Mouse (Mus musculus) heart, postnatal 25 days (tissue): ENCODE measurements around the gene Recql5. TPM values are rescaled to one million over a fixed set of nuclear protein-coding genes. Genes with fewer than 3 reads are reported as not detected.
A peak's percentile ranks its signal among the peaks of the same experiment; 100 is the strongest.
"Not testable (repeated sequence)": the region's sequence is repeated elsewhere in the genome, so short reads cannot be mapped to it uniquely, and the experiment has no call there.

Experiments used
- DNase-seq: peaks from one replicate; pipeline ENCODE4 v3.0.0; 2022; ENCODE audit warnings: low spot score
- intact Hi-C: fragments of 180-260 bp; cut with DNase I; formaldehyde crosslinking; loops from one replicate; pipeline ENCODE4 v1.15.1; 2025
- total RNA-seq, 2 experiments: library from RNA; stranded (reverse); gene quantifications; 2 replicates each; pipeline ENCODE4 v1.2.3; 2021

Recql5 gene
- total RNA-seq, 2 experiments from 2014 or later, result 7.3 to 8.8 TPM

GRCm38 (mm10) chr11:115878071-115878470, 55.2 kb downstream of the Recql5 start:
- intact Hi-C loops, result no loop called here
- DNase-seq, result no peak

DNA sequence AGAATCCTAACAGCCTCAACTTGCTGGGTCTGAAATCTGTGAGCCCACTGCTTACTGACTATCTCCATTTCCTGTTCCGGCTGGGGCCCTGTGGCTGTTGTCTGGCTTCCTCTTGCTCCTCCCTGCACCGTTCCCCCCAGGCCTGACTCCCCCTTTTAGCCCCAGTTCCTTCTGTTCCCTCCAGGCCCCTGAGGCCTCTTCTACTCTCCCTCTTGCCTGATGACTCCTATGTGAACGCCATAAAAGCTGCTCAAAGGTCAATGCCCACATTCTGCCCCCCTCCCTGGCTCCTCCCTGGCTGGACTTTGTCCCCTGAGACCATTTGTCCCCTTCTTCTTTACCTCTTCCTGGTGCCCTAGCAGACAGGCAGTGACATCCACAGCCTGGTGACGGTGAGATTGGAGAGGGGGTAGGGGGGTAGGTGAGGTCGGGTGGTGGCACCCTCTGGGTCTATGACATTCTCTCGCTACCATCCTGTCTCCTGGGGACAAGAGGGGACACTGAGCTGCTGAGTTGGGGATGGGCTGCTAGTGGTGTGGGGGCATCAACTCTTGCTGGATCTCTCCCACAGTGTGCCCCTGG, 56.0 kb downstream of the Recql5 start:
- intact Hi-C loops, result no loop called here
- no peak for DNase-seq

- intact Hi-C loops, result no loop called here
- no peak for DNase-seq
These were observed 56.8 kb downstream of the Recql5 start for GRCm38 (mm10) chr11:115876438-115876837.

GRCm38 (mm10) chr11:115875935-115876334, 57.3 kb downstream of the Recql5 start:
- intact Hi-C loops, result no loop called here
- no peak for DNase-seq

DNA sequence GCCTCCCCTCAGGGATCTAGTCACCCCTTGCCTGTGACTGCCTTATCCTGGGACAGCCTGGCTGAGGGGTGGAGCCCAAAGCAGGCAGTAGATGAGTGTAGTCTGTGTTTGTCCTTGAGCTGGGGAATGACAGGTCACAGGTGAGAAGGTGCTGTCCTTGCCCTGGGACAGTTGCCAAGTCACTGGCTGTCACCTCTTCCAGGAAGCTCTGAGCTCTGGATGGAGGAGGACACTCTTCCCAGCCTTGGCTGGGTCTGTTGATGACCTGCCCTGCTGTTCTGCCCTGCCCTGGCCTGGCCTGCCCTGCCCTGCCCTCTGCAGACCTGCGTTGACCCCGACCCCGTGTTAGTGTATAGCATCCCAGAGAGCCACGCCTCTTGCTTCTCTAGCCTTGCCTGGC, 60.8 kb downstream of the Recql5 start:
- no peak for DNase-seq
- intact Hi-C loops, result no loop called here

DNA sequence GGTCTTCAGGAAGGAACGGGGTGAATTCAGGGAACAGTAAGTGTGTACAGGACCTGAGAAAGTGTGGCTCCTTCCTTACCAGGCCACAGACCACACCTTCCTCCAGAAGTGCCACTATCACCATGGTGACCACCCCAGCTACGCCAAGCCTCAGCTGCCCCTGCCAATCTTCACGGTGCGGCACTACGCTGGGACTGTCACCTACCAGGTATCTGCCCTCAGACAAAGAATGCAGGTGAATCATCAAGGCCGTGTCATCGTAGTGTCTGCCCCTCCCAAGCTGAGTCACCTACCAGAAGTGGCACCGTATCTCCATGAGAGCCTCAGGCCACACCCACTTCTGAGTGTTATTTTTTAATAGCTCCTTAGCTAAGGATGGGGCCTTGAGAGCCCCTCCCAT, 63.9 kb downstream of the Recql5 start:
- DNase-seq, result no peak
- intact Hi-C loops, result no loop called here

DNA sequence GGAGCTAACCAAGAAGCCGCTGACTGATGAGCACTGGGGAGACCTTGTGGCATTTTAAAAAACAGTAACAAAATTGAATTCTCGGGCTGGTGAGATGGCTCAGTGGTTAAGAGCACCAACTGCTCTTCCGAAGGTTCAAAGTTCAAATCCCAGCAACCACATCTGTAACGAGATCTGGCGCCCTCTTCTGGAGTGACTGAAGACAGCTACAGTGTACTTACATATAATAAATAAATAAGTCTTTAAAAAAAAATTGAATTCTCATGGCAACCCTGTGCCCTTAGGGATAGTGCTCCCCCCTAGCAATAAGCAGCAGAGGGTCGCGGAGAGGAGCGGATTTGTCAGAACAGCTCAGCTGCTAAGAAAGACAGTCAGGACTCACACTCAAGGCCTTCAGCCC, 69.4 kb downstream of the Recql5 start:
- DNase-seq, result no peak
- intact Hi-C loops, result no loop called here

GRCm38 (mm10) chr11:115859143-115859945, 73.9 kb downstream of the Recql5 start:
- intact Hi-C loops, result loop anchor here (1.0 to 2.0 kb wide), 2 partner anchors 33 to 137 kb away; no protein-coding TSS in a partner anchor
- DNase-seq, result peak; percentile 74

DNA sequence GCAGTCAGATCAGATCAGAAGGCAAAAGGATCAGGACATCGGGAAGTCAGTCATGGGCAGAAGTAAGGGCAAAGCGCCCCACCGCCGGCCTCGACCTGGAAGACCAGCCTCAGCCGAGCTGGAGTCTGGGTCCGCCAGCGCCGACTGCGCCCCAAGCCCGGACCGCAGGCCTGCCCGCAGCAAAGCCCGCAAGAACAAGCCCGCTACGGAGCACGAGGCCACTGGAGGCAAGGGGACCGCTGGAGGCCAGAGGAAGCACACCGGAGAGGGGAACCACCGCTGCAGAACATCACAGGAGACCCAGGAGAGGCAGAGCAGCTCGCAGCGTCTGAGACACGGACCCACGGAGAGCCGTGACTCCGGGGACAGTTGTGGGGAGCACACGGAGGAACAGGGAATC, 74.9 kb downstream of the Recql5 start, which contains the start of gene Myo15b:
Gene Myo15b (plus strand): TSS at position 53 of the 400 bp plus-strand sequence.
- intact Hi-C loops, result loop anchor here (2.0 kb wide), 1 partner anchor 32 kb away; no protein-coding TSS in a partner anchor
- DNase-seq, result no peak

GRCm38 (mm10) chr11:115857936-115858335, 75.3 kb downstream of the Recql5 start:
- no peak for DNase-seq
- intact Hi-C loops, result loop anchor here (2.0 kb wide), 1 partner anchor 31 kb away; no protein-coding TSS in a partner anchor

DNA sequence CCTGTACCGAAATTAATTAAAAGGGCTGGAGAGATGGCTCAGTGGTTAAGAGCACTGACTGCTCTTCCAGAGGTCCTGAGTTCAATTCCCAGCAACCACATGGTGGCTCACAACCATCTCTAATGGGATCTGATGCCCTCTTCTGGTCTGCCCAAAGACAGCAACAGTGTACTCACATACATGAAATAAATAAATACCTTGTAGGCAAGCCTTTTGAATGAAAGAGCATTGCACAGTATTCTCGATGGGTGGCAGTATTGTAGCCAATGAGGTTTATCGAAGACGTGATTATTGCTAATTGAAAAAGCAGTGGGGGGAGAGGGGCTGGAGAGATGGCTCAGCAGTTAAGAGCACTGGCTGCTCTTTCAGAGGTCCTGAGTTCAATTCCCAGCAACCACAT, 76.1 kb downstream of the Recql5 start:
- DNase-seq, intact Hi-C loops: not testable (repeated sequence)

DNA sequence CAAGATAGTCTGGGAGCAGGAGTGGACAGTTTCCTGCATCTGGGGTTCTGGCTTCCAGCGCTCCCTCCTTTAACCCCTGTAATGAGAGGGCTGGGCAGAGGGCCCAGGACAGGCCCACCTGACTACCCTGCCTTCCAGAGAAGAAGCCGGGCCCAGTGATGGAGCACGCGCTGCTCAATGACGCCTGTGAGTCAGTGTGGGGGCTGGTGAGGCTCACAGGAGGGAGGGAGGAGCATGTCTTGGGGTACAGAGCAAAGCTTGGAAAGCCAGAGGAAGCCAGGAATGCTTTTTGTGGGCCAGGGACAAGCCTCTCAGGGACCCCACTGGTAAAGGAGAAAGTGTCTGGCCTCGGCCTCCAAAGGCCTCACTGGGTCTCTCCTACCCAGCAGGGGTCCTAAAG, 78.6 kb downstream of the Recql5 start:
- intact Hi-C loops, result no loop called here
- DNase-seq, result no peak

- intact Hi-C loops, result no loop called here
- no peak for DNase-seq
These were observed 87.5 kb downstream of the Recql5 start for GRCm38 (mm10) chr11:115845819-115846218.

DNA sequence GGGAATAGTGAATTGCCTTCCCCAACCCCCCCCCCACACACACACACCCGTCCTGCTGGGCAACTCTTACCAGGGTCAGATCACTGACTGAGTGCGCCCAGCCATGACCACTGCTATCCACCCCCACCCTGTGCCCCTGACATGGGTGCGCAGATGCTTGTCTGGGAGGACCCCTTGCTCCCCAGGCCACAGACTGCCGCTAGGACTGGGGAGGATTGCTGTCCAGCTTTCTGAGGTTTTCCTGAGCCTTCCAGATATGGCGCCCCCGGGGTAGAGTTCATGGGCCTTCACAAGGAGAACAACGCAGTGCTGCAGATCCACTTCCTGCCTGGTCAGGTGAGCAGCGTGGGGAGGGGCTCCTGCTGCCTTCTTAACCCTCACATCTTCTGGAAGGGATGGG, 89.0 kb downstream of the Recql5 start:
- no peak for DNase-seq
- intact Hi-C loops, result no loop called here

DNA sequence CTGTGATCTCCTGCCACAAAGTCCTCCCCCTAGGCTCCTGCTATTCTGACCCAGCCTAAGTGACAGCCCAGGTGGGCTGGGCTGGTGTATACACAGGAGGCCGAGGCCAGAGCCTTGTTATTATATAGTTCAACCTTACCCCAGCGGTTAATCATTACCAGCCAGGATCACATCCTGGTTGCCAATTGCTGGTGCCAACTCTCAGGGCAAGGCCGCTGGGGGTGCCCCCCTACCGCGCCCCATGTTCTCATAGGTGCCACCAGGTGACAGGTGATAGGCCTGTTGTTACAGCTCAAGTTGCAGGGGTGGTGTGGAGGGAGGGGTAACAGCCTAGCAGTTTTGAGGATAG, 89.4 kb downstream of the Recql5 start:
- no peak for DNase-seq
- intact Hi-C loops, result no loop called here

- intact Hi-C loops, result no loop called here
- DNase-seq, result no peak
These were observed 90.0 kb downstream of the Recql5 start for GRCm38 (mm10) chr11:115843141-115843890.

Other genes with a start within 250 kb of the Recql5 start
- 100 to 1,000 TPM; 107 to 108 TPM for gene Grb2, start 224.9 kb downstream of the Recql5 start, total RNA-seq
- gene Tmem94, start 168.0 kb downstream of the Recql5 start, total RNA-seq, result 100 to 1,000 TPM; 102 to 110 TPM
- gene Caskin2, start 119.8 kb downstream of the Recql5 start, total RNA-seq, result 10 to 100 TPM; 41.8 to 52.2 TPM
- gene Tsen54, start 118.8 kb downstream of the Recql5 start, total RNA-seq, result 1 to 10 TPM; 9.1 to 9.2 TPM
- gene Llgl2, start 109.4 kb downstream of the Recql5 start, total RNA-seq, result 10 to 100 TPM; 15.1 to 21.5 TPM
- gene Myo15b, start 75.1 kb downstream of the Recql5 start, total RNA-seq, result under 1 TPM in 1 of 2 experiments, not detected in 1; 0.08 TPM
- gene Smim5, start 33.5 kb downstream of the Recql5 start, total RNA-seq, result 10 to 100 TPM; 19.7 to 20.2 TPM
- gene Smim6, start 21.5 kb downstream of the Recql5 start, total RNA-seq, result under 1 TPM in 1 of 2 experiments, not detected in 1; 0.26 TPM
- gene Sap30bp, start 195 bp downstream of the Recql5 start, total RNA-seq, result 10 to 100 TPM; 14.1 to 17.4 TPM
- gene Itgb4, start 41.2 kb upstream of the Recql5 start, total RNA-seq, result 1 to 10 TPM; 3.5 to 4.0 TPM
- gene Galk1, start 79.2 kb upstream of the Recql5 start, total RNA-seq, result 10 to 100 TPM; 13.9 to 16.0 TPM
- 100 to 1,000 TPM; 128 to 130 TPM for gene H3f3b, start 94.5 kb upstream of the Recql5 start, total RNA-seq
- 1 to 10 TPM; 8.4 to 9.0 TPM for gene Unk, start 96.8 kb upstream of the Recql5 start, total RNA-seq
- gene Unc13d, start 144.5 kb upstream of the Recql5 start, total RNA-seq, result 1 to 10 TPM in 1 of 2 experiments, under 1 TPM in 1; 0.75 to 1.0 TPM
- gene Wbp2, start 153.5 kb upstream of the Recql5 start, total RNA-seq, result 10 to 100 TPM; 80.1 to 92.2 TPM
- gene Trim47, start 193.7 kb upstream of the Recql5 start, total RNA-seq, result 10 to 100 TPM; 27.0 to 37.6 TPM
- 1 to 10 TPM; 6.1 to 8.4 TPM for gene Trim65, start 197.7 kb upstream of the Recql5 start, total RNA-seq
- gene Mrpl38, start 205.4 kb upstream of the Recql5 start, total RNA-seq, result 10 to 100 TPM; 62.5 to 66.0 TPM
- gene Fbf1, start 234.7 kb upstream of the Recql5 start, total RNA-seq, result 10 to 100 TPM; 16.1 to 17.2 TPM